Mouse (Mus musculus) lung, embryonic 15.5 days (tissue): ENCODE results near the gene Gdf5. TPM values are rescaled to one million over a fixed set of nuclear protein-coding genes. Genes with fewer than 3 reads are reported as not detected.
"Not testable (repeated sequence)": the region's sequence is repeated elsewhere in the genome, so short reads cannot be mapped to it uniquely, and the experiment has no call there.

Source experiments
- ATAC-seq: fragments of 200-750 bp; cut with Nextera tagmentation; 2 replicates; pipeline ENCODE4 v1.8.0; 2017; ENCODE audit warnings: moderate number of reproducible peaks, borderline replicate concordance; ENCODE audit not compliant: low FRiP score, low TSS enrichment; ENCODE audit errors: extremely low read depth
- H3K27ac ChIP-seq: fragments of 300-500 bp; sonication (generic); 2 replicates; pipeline ENCODE4 v1.5.1; 2015; ENCODE audit warnings: moderate library complexity, mild to moderate bottlenecking, inconsistent platforms
- H3K27me3 ChIP-seq: fragments of 300-500 bp; sonication (generic); 2 replicates; pipeline ENCODE4 v1.6.1; 2015; ENCODE audit warnings: inconsistent platforms
- H3K36me3 ChIP-seq: fragments of 300-500 bp; sonication (generic); 2 replicates; pipeline ENCODE4 v1.6.1; 2015; ENCODE audit warnings: inconsistent platforms
- H3K4me1 ChIP-seq: fragments of 300-500 bp; sonication (generic); 2 replicates; pipeline ENCODE4 v1.6.1; 2015; ENCODE audit warnings: inconsistent platforms
- H3K4me2 ChIP-seq: fragments of 300-500 bp; sonication (generic); 2 replicates; pipeline ENCODE4 v1.6.1; 2015; ENCODE audit warnings: inconsistent platforms, mild to moderate bottlenecking, moderate library complexity
- H3K4me3 ChIP-seq: fragments of 300-500 bp; sonication (generic); 2 replicates; pipeline ENCODE4 v1.5.1; 2015; ENCODE audit warnings: mild to moderate bottlenecking, inconsistent platforms
- H3K9ac ChIP-seq: fragments of 300-500 bp; sonication (generic); 2 replicates; pipeline ENCODE4 v1.6.1; 2015; ENCODE audit warnings: inconsistent platforms
- H3K9me3 ChIP-seq: fragments of 300-500 bp; sonication (generic); 2 replicates; pipeline ENCODE4 v1.6.1; 2016; ENCODE audit warnings: inconsistent platforms
- WGBS: fragments of 180-500 bp; shearing (Covaris S2); methylation state at CpG from one replicate; pipeline ENCODE4 v1.1.7; 2015; 5-methylcytosine and 5-hydroxymethylcytosine counted together
- polyA plus RNA-seq: library from polyadenylated mRNA; unstranded; fragments of >200 nt; fragmentation: Nextera tagmentation; extraction: Ambion mirVana; gene quantifications from 2 replicates; pipeline ENCODE4 v1.2.1, GENCODE M21; 2015

Gdf5 gene
- polyA plus RNA-seq, 1 experiment from 2014 or later = 0.34 TPM

DNA sequence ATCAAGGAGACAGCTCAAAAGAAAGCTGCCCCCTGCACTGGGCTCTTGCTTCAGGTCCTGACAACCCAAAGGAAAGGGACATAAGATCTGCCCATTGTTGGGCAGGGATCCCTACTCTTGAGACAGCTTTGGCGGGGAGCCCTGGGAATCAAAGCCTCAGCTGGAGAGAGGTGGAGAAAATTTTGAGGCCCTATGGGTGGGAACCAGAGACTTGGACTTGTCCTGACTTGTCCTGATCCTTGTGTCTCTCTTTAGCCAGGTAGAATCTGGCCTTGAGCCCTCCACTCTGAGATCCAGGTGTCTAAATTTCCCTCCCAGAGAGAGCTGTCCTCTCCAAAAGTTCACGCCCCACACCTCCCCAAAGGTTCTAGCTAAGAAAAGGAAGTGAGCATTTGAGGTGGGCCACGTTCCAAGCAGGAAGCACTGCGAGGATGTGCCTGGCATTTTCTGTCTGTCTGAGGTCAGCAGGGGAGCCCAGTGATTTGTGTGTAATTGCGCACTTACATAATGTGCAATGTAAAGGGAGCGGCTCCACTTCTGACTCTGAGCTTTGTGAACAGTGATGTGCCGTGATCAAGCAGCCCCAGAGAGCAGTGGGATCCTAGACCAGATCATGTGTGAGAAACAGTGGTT, 5.2 kb downstream of the Gdf5 start:
- Histone ChIP-seq H3K27ac (no peak overlapping the region), H3K9me3 (no peaks in the 10 kb centered on the region), H3K9ac (no peak overlapping the region), H3K4me2 (no peak overlapping the region), H3K36me3 (no peaks in the 10 kb centered on the region), H3K27me3 (0 out of 2 replicates have a peak, but pooled peaks cover 4% of the 10 kb centered on the region), H3K4me3 (no peak overlapping the region), H3K4me1 (peaks cover 21% of the 10 kb centered on the region; the same call in 1 of the 2 replicates)
- no peak for ATAC-seq
- WGBS = 66% methylated on average over 7 of the region's 7 CpGs

GRCm38 (mm10) chr2:155929531-155930442, 15.4 kb downstream of the Gdf5 start, which contains the start of gene Uqcc1:
Uqcc1 (minus strand) TSS chr2:155930310.
- under 1% methylated on average over 38 of the region's 38 CpGs for WGBS
- Histone ChIP-seq H3K9me3 (no peaks in the 10 kb centered on the region), H3K27ac (peak within 1 kb of the TSS; percentile 87), H3K9ac (peak within 1 kb of the TSS; percentile 53), H3K36me3 (0 out of 2 replicates have a peak, but pooled peaks cover under 1% of the 10 kb centered on the region), H3K27me3 (no peaks in the 10 kb centered on the region), H3K4me2 (peak within 1 kb of the TSS; percentile 66), H3K4me1 (0 out of 2 replicates have a peak, but pooled peaks cover 14% of the 10 kb centered on the region), H3K4me3 (peak within 1 kb of the TSS; percentile 68)
- peak; percentile 95 for ATAC-seq

- Histone ChIP-seq H3K4me1 (0 out of 2 replicates have a peak, but pooled peaks cover 14% of the 10 kb centered on the region), H3K4me2 (peak overlapping the region; percentile 66), H3K9me3 (no peaks in the 10 kb centered on the region), H3K4me3 (peak overlapping the region; percentile 68), H3K27ac (no peak overlapping the region), H3K9ac (no peak overlapping the region), H3K27me3 (no peaks in the 10 kb centered on the region), H3K36me3 (0 out of 2 replicates have a peak, but pooled peaks cover 4% of the 10 kb centered on the region)
- no peak for ATAC-seq
- WGBS = 70% methylated on average over 7 of the region's 7 CpGs
Measured at GRCm38 (mm10) chr2:155928711-155929345, 16.3 kb downstream of the Gdf5 start.

- H3K4me3 ChIP-seq, H3K27ac ChIP-seq, H3K4me2 ChIP-seq, H3K27me3 ChIP-seq, ATAC-seq, H3K9me3 ChIP-seq, H3K9ac ChIP-seq, H3K4me1 ChIP-seq: not testable (repeated sequence)
- WGBS = 92% methylated on average over 6 of the region's 6 CpGs
- H3K36me3 ChIP-seq = peaks cover 12% of the 10 kb centered on the region; the same call in 1 of the 2 replicates
Measured at GRCm38 (mm10) chr2:155925213-155925612, 20.0 kb downstream of the Gdf5 start.

DNA sequence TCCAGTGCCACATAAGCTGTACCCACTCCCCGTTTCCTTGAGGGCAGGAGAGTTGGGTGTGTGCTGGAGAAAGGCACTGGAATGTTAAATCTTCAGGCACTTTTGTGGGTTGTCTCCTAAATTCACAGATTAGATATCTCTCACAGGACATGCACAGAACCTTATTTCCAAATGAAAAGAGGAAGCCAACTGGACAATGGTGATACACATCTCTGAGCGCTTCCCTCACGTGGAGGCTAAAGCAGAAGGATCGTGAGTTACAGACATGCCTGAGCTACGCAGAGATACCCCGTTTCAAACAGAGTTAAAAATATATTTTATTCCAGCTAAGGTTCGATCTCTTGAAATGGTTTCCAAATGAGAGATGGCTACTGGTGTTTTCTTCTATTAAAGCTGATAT, 22.0 kb downstream of the Gdf5 start:
- ATAC-seq = no peak
- Histone ChIP-seq H3K27me3 (no peaks in the 10 kb centered on the region), H3K4me3 (no peak overlapping the region), H3K9ac (no peak overlapping the region), H3K27ac (no peak overlapping the region), H3K36me3 (peaks cover 20% of the 10 kb centered on the region), H3K4me2 (no peak overlapping the region), H3K9me3 (no peaks in the 10 kb centered on the region), H3K4me1 (no peaks in the 10 kb centered on the region)
- WGBS = 91% methylated on average over 7 of the region's 7 CpGs

DNA sequence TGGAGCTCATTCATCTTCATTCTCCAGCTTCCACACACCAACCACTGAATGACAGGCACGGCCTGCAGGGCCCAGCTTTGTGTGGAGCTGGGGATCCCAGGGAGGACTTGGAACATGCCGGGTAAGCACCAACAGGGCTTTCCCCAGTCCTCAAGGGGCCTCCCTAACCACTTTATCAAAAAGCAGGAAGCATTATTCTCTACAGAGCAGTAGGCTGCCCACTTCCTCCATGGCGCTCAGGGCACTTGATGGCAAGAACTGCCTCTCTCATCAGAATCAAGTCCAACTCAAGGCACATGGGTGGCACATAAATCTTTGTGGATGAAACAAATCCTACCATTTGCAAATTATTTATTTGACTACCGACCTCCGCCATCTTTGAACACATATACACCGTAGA, 30.5 kb downstream of the Gdf5 start:
- Histone ChIP-seq H3K9ac (no peak overlapping the region), H3K27ac (no peak overlapping the region), H3K36me3 (peaks cover 37% of the 10 kb centered on the region), H3K4me2 (no peak overlapping the region), H3K4me1 (no peaks in the 10 kb centered on the region), H3K4me3 (no peak overlapping the region), H3K9me3 (no peaks in the 10 kb centered on the region), H3K27me3 (no peaks in the 10 kb centered on the region)
- WGBS = 86% methylated on average over 6 of the region's 6 CpGs
- ATAC-seq = no peak

DNA sequence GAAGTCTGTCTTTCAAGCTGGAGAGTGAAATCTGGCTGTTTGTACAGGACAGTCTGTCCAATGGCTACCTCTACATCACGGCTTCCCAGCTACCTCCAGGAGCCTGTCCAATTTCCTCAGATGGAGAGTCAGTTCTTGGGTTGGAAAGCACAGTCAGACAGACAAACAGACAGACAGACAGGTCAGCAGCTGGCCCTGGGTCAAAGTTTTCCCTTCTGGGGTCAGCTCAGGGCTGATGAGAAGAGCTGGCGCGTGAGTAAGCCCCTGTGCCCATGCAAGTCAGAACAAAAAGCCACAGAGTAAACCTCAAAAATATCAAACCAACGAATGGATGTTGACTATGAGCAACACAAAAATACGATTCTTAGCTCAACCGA, 41.5 kb downstream of the Gdf5 start:
- H3K4me3 ChIP-seq = no peak overlapping the region
- no peaks in the 10 kb centered on the region for H3K27me3 ChIP-seq
- no peaks in the 10 kb centered on the region for H3K4me1 ChIP-seq
- no peaks in the 10 kb centered on the region for H3K9me3 ChIP-seq
- 91% methylated on average over 6 of the region's 6 CpGs for WGBS
- no peak overlapping the region for H3K4me2 ChIP-seq
- H3K27ac ChIP-seq = no peak overlapping the region
- ATAC-seq = no peak
- H3K36me3 ChIP-seq = peaks cover 8% of the 10 kb centered on the region; the same call in 1 of the 2 replicates
- H3K9ac ChIP-seq = no peak overlapping the region

DNA sequence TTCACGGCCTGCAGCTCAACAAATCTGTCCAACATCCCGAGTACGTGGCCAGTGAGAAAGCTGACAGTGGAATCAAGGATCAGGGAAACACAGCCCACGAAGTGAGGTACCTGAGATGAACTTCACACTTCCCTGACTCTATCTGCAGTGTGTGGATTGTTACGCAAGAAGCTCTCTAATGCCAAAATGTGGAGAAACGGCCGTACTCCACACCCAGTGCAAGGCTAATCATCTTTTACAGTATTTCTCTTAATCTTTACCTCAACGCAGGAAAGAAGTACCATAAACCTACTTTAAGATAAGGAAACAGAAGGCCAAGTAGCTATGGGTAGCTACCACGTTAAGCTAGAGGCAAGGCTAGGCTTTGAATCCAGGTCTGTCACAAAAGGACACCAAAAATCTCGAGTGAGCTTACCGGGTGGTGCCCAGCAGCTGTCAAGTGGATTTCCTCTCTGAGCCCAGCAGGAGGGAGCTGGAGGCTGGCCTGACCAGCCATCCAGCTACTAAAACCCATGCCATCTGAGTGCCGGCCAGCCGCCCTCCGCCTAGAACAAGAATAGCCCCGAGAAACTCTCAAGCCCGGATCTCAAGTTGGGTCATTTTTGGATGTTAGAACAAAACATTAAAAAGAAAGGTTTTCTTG, 42.1 kb downstream of the Gdf5 start:
- WGBS = 85% methylated on average over 16 of the region's 16 CpGs
- H3K4me1 ChIP-seq = no peaks in the 10 kb centered on the region
- no peaks in the 10 kb centered on the region for H3K27me3 ChIP-seq
- H3K36me3 ChIP-seq = peaks cover 7% of the 10 kb centered on the region; the same call in 1 of the 2 replicates
- H3K27ac ChIP-seq = no peak overlapping the region
- H3K4me3 ChIP-seq = no peak overlapping the region
- no peak for ATAC-seq
- no peak overlapping the region for H3K9ac ChIP-seq
- no peak overlapping the region for H3K4me2 ChIP-seq
- H3K9me3 ChIP-seq = no peaks in the 10 kb centered on the region

GRCm38 (mm10) chr2:155895046-155895735, 50.0 kb downstream of the Gdf5 start:
- no peak for ATAC-seq
- H3K27me3 ChIP-seq = no peaks in the 10 kb centered on the region
- H3K4me2 ChIP-seq = no peak overlapping the region
- H3K9me3 ChIP-seq = no peaks in the 10 kb centered on the region
- H3K4me3 ChIP-seq = no peak overlapping the region
- no peaks in the 10 kb centered on the region for H3K4me1 ChIP-seq
- 66% methylated on average over 16 of the region's 16 CpGs for WGBS
- 0 out of 2 replicates have a peak overlapping the region, but pooled peaks have one; percentile 6 for H3K27ac ChIP-seq
- H3K9ac ChIP-seq = no peak overlapping the region
- H3K36me3 ChIP-seq = peaks cover 7% of the 10 kb centered on the region; the same call in 1 of the 2 replicates

DNA sequence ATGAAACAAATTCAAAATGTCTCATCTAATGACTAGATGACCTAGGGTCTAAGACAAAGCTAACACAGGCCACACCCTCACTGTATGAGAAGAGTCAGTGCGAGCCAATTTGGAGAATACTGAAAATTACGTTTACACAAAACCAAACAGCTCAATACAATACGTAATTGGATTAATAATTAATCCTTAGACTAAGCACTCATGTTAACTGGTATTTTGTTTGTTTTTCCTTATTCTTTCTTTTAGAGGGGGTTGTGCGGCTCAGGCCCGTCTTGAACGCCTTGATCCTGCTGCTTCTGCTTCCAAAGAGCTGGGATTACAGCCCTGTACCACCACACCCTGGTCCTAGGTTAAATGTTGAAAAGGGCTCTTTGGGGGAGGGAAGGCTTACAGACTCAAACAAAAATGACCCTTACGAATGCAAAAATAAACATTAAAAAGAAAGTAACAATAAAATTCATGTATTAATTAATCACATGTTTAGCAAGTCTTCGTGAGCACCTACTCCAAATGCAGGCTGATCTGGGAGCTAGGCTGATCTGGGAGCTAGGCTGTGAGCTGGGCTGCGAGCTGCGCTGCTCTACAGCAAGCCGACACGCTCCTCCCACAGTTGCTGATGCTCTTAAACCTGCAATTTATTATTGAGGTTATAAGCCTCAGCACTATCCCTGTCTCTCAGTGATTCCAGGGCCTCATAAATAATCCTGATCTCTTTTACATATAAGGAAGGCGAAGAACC, 50.7 kb downstream of the Gdf5 start:
- Histone ChIP-seq H3K36me3 (peaks cover 7% of the 10 kb centered on the region; the same call in 1 of the 2 replicates), H3K27ac (0 out of 2 replicates have a peak overlapping the region, but pooled peaks have one; percentile 6)
- 75% methylated on average over 13 of the region's 13 CpGs for WGBS

More for the DNA sequence above, 50.7 kb downstream of the Gdf5 start:
- H3K9me3 ChIP-seq = no peaks in the 10 kb centered on the region
- H3K27me3 ChIP-seq = no peaks in the 10 kb centered on the region
- H3K4me1 ChIP-seq = no peaks in the 10 kb centered on the region
- no peak overlapping the region for H3K4me3 ChIP-seq
- H3K4me2 ChIP-seq = no peak overlapping the region
- no peak for ATAC-seq
- H3K9ac ChIP-seq = no peak overlapping the region
